Mouse (Mus musculus): ENCODE results near the gene Igsf3. TPM values are rescaled to one million over a fixed set of nuclear protein-coding genes. Genes with fewer than 3 reads are reported as not detected.

Gene Igsf3
- 13.8 and 14.8 TPM in 2 replicates for polyA plus RNA-seq (2015; fragmentation: Nextera tagmentation; extraction: Ambion mirVana)

DNA sequence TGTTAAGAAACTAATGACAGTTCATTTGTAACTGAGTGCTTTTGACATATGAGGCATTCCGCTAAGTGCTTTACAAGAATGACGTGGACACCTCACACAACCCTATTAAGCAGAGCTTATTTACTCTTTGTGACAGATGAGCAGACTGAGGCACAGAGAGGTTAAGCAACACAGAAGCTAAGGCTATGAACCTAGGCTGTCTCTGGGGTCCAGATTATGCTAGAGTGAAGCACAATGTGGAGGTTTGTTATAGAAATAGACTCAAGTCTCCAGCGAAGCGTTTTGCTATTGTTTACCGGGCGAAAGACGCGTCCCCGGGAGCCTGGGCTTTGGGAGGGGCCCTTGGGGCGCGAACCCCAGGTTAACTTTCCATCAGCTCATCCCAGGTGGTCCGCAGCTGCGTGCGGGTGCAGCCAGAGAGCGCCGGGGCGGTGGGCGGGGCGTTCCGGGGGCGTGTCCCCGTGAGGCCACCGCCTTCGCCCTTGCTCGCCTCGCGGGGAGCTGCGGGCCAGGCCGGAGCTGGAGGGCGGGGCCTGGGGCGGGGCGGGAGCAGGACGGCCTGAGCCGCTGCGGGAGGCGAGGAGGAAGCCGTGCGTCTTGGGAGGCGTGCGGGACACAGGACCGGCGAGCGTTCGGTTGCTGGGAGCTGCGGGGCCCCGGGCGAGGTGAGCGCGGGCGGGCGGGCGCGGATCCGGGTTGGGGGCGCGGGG lies at the start of gene Igsf3:
Gene Igsf3 (plus strand): TSS at position 546 of the 710 bp plus-strand sequence.

Other genes with a start within 250 kb of the Igsf3 start
- 0.18 TPM in 1 of 2 replicates, not detected in the other for gene Cd2, start 89.1 kb upstream of the Igsf3 start, polyA plus RNA-seq (2015; fragmentation: Nextera tagmentation; extraction: Ambion mirVana)
- 84.7 and 87.2 TPM in 2 replicates for gene Atp1a1, start 227.6 kb downstream of the Igsf3 start, polyA plus RNA-seq (2015; fragmentation: Nextera tagmentation; extraction: Ambion mirVana)

Data from urinary bladder, postnatal 0 days (tissue).